Mouse (Mus musculus) cerebellum, postnatal 10 days (tissue): ENCODE results near the gene Ctsl.
A peak's percentile ranks its signal among the peaks of the same experiment; 100 is the strongest.

ENCODE experiments used
- DNase-seq, 2 experiments: peaks; one replicate each; pipeline ENCODE4 v3.0.0; 2021; ENCODE audit warnings: mixed read lengths in 2 of 2

Gene Ctsl

DNA sequence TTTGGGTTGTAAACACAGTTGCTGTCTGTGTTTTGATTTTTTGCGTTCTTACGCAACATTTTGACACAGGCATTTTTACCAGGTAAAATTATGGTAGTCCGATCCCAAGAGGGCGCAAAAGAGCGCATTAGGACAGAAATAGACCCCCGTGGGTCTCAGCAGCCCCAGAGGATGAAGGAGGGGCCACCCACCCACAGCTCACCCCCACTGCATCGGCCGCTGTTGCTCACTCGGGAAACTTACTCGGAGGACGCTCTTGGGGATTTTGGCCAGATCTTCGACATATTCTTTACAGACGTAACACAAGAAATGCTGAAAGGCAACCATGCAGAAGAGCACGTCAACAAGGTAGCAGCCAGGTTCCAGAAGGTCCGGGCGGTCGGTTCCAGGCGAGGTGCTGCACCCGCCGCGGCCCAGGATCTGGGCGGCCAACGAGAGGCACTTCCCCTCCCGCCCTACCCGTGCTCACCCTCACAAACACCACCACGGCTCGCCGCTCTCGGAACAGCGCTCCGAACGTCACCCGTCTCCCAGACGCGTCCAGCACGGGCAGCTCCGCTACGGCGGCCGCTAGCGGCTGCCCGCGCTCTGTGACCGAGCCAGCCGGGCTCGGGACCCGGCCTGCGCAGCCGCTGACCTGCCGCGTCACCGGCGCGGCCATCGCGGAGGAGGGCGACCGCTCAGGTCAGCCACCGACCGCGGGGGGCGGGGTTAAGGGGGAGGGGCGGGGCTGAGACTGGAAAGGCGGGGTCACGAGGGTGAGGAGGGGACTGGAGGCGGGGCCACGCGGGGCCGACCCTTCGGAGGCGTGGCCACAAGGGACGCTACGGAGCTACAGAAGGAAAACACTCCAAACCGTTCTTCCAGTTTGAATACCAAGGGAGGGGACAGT, 58.4 kb downstream of the Ctsl start, which contains the start of gene Aaed1:
Gene Aaed1, minus strand, starts transcription at position 687 of the 892 bp plus-strand sequence.
- DNase-seq = peak; percentile 99

- peak in 1 of 2 experiments; percentile 11 for DNase-seq
Measured at GRCm38 (mm10) chr13:64311266-64311665, 59.4 kb downstream of the Ctsl start.

GRCm38 (mm10) chr13:64310585-64310984, 60.1 kb downstream of the Ctsl start:
- DNase-seq = no peak

DNA sequence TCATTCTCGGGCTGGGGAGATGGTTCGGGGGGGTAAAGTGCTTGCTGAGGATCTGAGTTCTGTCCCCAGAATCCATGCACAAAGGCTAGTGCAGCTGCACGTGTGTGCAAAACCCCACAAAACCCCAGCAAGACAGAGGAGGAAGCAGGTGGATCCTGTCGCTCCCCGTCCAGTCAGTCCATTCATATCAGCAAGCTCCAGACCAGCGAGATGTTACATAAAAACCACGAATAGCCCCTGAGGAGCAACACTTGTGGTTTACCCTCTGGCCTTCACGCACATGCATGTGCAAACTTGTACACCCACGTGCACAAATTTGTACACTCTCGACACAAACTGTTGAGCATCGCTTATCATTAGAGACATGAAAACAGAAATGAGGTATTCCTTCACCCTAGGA, 60.8 kb downstream of the Ctsl start:
- DNase-seq = no peak
